Comparison of ENCODE assay signal across 8 mouse cellular contexts in the genomic region with DNA sequence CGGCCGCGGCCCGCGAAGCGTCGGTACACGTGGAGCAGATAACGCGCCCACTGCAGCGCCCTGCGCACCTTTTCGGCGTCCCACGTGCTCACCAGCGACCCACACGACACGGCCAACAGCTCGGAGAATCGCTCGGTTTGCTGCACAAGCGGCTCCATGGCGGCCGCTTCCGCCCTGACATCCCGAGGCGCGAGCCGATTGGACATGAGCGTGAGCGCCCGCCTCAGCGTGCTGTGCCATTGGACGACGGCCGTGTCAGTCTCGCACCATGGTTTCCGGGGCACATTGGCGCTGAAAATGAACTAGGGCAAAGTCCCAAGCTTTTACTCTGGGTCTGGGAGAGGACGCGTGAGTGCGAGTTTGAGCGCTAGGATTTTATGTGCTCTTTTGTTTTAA. TPM values are rescaled to one million over a fixed set of nuclear protein-coding genes. Genes with fewer than 3 reads are reported as not detected.
A peak's percentile ranks its signal among the peaks of the same experiment; 100 is the strongest.
DNase-seq lines count a peak whose midpoint lies in the region; ATAC-seq lines count a peak whose summit lies in the region.

A gene (minus strand): TSS at position 171 of the 396 bp plus-strand sequence.

- no peaks in the 10 kb centered on the region for H3K27me3 ChIP-seq in forebrain, embryonic 14.5 days (replicated peaks; ENCODE audit: control insufficient read depth, insufficient read depth, low read length)
- H3K27me3 ChIP-seq in neural tube, embryonic 15.5 days (replicated peaks): no peaks in the 10 kb centered on the region

- H3K27ac ChIP-seq in forebrain, embryonic 14.5 days (ENCODE audit: low read depth, low read length): peak within 1 kb of the TSS; percentile 98
- H3K27ac ChIP-seq in neural tube, embryonic 15.5 days (replicated peaks): peak within 1 kb of the TSS; percentile 99

- DNase-seq in ES-CJ7 (ENCODE audit: low read depth, low spot score): peak; percentile 94
- peak; percentile 98 for DNase-seq in cerebellum, adult 11 months
- DNase-seq in forebrain, embryonic 14.5 days (ENCODE audit: low spot score): peak; percentile 98
- DNase-seq in heart, postnatal 14 days: peak; percentile 98 to 99
- DNase-seq in layer of hippocampus, adult 11-12 months (ENCODE audit: low spot score): peak; percentile 99
- DNase-seq in lung, adult 18-20 months: peak; percentile 96
- peak; percentile 96 for DNase-seq in testis, postnatal 14 days (ENCODE audit: low spot score)

- peak within 1 kb of the TSS; percentile 70 for H3K4me3 ChIP-seq in forebrain, embryonic 14.5 days (ENCODE audit: low read depth, low read length)
- H3K4me3 ChIP-seq in neural tube, embryonic 15.5 days (replicated peaks): peak within 1 kb of the TSS; percentile 83

- peak within 1 kb of the TSS; percentile 71 for H3K4me2 ChIP-seq in forebrain, embryonic 14.5 days (ENCODE audit: low read length)
- peak within 1 kb of the TSS; percentile 77 for H3K4me2 ChIP-seq in neural tube, embryonic 15.5 days

- intact Hi-C loops in heart, postnatal 14 days (cut with DNase I): loop anchor here (5.0 kb wide), 1 partner anchor 110 kb away; no protein-coding TSS in a partner anchor

- H3K9me3 ChIP-seq in forebrain, embryonic 14.5 days (replicated peaks; ENCODE audit: control insufficient read depth, low read length): no peaks in the 10 kb centered on the region
- no peaks in the 10 kb centered on the region for H3K9me3 ChIP-seq in neural tube, embryonic 15.5 days (replicated peaks)

- H3K36me3 ChIP-seq in forebrain, embryonic 14.5 days (ENCODE audit: control insufficient read depth, insufficient read depth, low read length): peaks cover 2% of the 10 kb centered on the region; the same call in 1 of the 2 replicates
- no peaks in the 10 kb centered on the region for H3K36me3 ChIP-seq in neural tube, embryonic 15.5 days

- peak within 1 kb of the TSS; percentile 83 for H3K9ac ChIP-seq in forebrain, embryonic 14.5 days (ENCODE audit: low read length)
- H3K9ac ChIP-seq in neural tube, embryonic 15.5 days (replicated peaks): peak within 1 kb of the TSS; percentile 87

- H3K4me1 ChIP-seq in forebrain, embryonic 14.5 days (ENCODE audit: control insufficient read depth, insufficient read depth, low read length): peaks cover 16% of the 10 kb centered on the region
- H3K4me1 ChIP-seq in neural tube, embryonic 15.5 days: peaks cover 26% of the 10 kb centered on the region

- ATAC-seq in forebrain, embryonic 14.5 days: peak; percentile 99
- peak; percentile 99 for ATAC-seq in neural tube, embryonic 15.5 days (ENCODE audit: low FRiP score)

- under 1% methylated on average over 43 of the region's 43 CpGs for WGBS in forebrain, embryonic 14.5 days
- WGBS in neural tube, embryonic 15.5 days: under 1% methylated on average over 43 of the region's 43 CpGs

RNA-seq across cellular contexts. Expression of the gene that starts here (rescaled TPM):
- polyA plus RNA-seq in forebrain, embryonic 14.5 days (2014; fragmentation: Nextera tagmentation; extraction: Ambion mirVana): 6.4 and 7.3 TPM in 2 replicates
- total RNA-seq in heart, postnatal 14 days (2021): 1 to 10 TPM; 1.3 to 1.9 TPM
- polyA plus RNA-seq in neural tube, embryonic 15.5 days (2015; fragmentation: Nextera tagmentation; extraction: Ambion mirVana): 8.4 and 10.1 TPM in 2 replicates

Comparison
In these comparisons a context has a peak if more than half of its experiments do, and no peak if none do; other contexts are left out.
1. Peak in every context shown above with its lines: DNase-seq, ATAC-seq, H3K4me3 ChIP-seq and H3K27ac ChIP-seq.